Mouse (Mus musculus) liver, embryonic 12.5 days (tissue): Measurements from ENCODE around the gene Gse1. TPM values are rescaled to one million over a fixed set of nuclear protein-coding genes. Genes with fewer than 3 reads are reported as not detected.

ENCODE experiments used
- ATAC-seq: fragments of 200-750 bp; cut with Nextera tagmentation; 2 replicates; pipeline ENCODE4 v1.8.0; 2017; ENCODE audit warnings: moderate number of reproducible peaks, mild to moderate bottlenecking, moderate library complexity
- H3K27ac ChIP-seq: fragments of 300-500 bp; sonication (generic); 2 replicates; pipeline ENCODE4 v1.5.1; 2016; ENCODE audit warnings: mild to moderate bottlenecking
- H3K27me3 ChIP-seq: fragments of 300-500 bp; sonication (generic); replicated peaks from 2 replicates; pipeline ENCODE4 v1.6.1; 2016; ENCODE audit warnings: mild to moderate bottlenecking, moderate library complexity
- H3K36me3 ChIP-seq: fragments of 300-500 bp; sonication (generic); 2 replicates; pipeline ENCODE4 v1.6.1; 2016; ENCODE audit warnings: mild to moderate bottlenecking, moderate library complexity
- H3K4me1 ChIP-seq: fragments of 300-500 bp; sonication (generic); 2 replicates; pipeline ENCODE4 v1.6.1; 2016
- H3K4me2 ChIP-seq: fragments of 300-500 bp; sonication (generic); 2 replicates; pipeline ENCODE4 v1.6.1; 2016; ENCODE audit warnings: mild to moderate bottlenecking, moderate library complexity
- H3K4me3 ChIP-seq: fragments of 300-500 bp; sonication (generic); 2 replicates; pipeline ENCODE4 v1.5.1; 2016; ENCODE audit warnings: mild to moderate bottlenecking, moderate library complexity
- H3K9ac ChIP-seq: fragments of 300-500 bp; sonication (generic); 2 replicates; pipeline ENCODE4 v1.6.1; 2016; ENCODE audit warnings: mild to moderate bottlenecking, moderate library complexity
- H3K9me3 ChIP-seq: fragments of 300-500 bp; sonication (generic); replicated peaks from 2 replicates; pipeline ENCODE4 v1.6.1; 2016; ENCODE audit warnings: mild to moderate bottlenecking, moderate library complexity
- WGBS: fragments of 180-500 bp; shearing (Covaris S2); methylation state at CpG from one replicate; pipeline ENCODE4 v1.1.7; 2016; ENCODE audit not compliant: insufficient replicate concordance; 5-methylcytosine and 5-hydroxymethylcytosine counted together
- polyA plus RNA-seq: library from polyadenylated mRNA; unstranded; fragments of >200 nt; fragmentation: Nextera tagmentation; extraction: Ambion mirVana; gene quantifications from 2 replicates; pipeline ENCODE4 v1.2.1, GENCODE M21; 2016

Gene Gse1
- polyA plus RNA-seq, 1 experiment from 2014 or later: 15.9 TPM

DNA sequence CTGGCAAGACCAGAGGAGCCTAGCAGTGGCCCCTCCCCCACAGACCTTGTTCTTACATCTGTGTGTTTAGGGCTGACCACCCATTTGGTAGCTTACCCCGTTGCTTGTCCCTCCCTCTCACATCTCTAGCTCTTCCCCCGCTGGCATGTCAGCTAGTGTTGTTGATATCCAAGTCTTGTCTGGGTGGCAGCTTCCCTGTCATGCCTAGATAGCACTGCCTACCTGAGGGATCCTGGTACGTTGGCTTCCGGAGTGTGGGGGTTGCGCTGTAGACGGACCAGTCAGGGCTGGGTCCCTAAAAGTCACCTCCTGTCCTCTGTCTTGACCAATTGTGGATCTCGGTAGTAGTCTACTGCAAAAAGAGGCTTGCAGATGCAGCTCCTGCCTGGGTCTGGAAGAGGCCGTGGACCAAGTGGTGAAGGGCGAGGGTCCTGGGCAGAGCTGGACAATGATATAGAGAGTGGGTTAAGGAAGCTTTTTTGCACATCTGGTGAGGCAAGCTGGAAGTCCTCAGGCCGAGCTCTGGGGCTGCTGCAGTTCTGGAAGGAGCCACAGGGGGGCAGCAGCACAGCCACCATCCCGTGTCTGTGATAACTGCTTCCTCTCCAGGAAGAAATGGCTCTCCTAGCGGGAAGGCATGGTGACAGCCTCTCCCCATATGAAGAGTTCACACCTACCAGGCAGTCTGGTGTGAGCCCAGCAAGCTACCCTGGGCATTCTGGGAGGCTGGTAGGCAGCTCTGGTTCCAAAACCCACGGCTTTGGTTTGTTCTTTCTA is 341.9 kb downstream of the Gse1 start:
- no peak overlapping the region for H3K4me3 ChIP-seq
- peak overlapping the region; percentile 27 for H3K27ac ChIP-seq
- peaks cover 100% of the 10 kb centered on the region for H3K36me3 ChIP-seq
- 0 out of 2 replicates have a peak, but pooled peaks have one; percentile 8 for ATAC-seq
- WGBS: 63% methylated on average over 13 of the region's 13 CpGs
- no peak overlapping the region for H3K4me2 ChIP-seq
- peaks cover 32% of the 10 kb centered on the region for H3K4me1 ChIP-seq
- no peak overlapping the region for H3K9ac ChIP-seq
- H3K9me3 ChIP-seq: no peaks in the 10 kb centered on the region
- no peaks in the 10 kb centered on the region for H3K27me3 ChIP-seq

DNA sequence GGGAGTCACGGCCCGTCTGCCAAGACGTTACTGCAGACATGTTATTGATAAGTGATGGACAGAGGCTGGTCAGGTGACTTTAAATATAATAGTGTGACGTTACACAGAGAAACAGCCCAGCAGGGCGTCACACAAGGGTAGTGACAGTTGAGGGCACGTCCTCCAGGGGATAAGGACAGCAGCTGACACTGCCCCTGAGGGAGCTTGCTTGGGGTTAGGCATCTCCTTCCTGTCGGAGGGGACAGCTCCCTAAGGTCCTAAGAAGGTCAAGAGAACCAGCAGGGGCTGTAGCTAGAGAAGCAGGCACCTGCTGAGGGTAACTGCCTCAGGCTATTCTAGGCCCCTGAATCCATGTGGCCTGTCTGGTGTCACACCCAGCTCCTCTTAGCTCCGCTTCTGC is 343.3 kb downstream of the Gse1 start:
- Histone ChIP-seq H3K27me3 (no peaks in the 10 kb centered on the region), H3K27ac (no peak overlapping the region), H3K4me1 (peaks cover 35% of the 10 kb centered on the region), H3K9ac (no peak overlapping the region), H3K4me2 (no peak overlapping the region), H3K36me3 (peaks cover 100% of the 10 kb centered on the region), H3K4me3 (no peak overlapping the region), H3K9me3 (no peaks in the 10 kb centered on the region)
- WGBS: 88% methylated on average over 8 of the region's 8 CpGs
- no peak for ATAC-seq

DNA sequence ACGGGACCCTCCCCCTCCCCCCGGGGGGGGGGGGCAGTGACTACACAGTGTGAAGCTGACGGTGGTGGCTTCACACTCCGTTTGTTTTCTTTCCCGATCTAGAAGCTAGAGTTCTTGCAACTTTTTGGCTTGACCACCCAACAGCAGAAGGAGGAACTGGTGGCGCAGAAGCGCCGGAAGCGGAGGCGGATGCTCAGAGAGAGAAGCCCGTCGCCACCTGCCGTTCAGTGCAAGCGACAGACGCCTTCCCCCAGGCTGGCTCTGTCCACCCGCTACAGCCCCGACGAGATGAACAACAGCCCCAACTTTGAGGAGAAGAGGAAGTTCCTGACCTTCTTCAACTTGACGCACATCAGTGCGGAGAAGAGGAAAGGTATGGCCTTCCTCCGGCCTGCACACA is 344.3 kb downstream of the Gse1 start:
- Histone ChIP-seq H3K27ac (no peak overlapping the region), H3K4me2 (no peak overlapping the region), H3K9me3 (no peaks in the 10 kb centered on the region), H3K36me3 (peaks cover 100% of the 10 kb centered on the region), H3K4me1 (peaks cover 35% of the 10 kb centered on the region), H3K9ac (no peak overlapping the region), H3K4me3 (no peak overlapping the region), H3K27me3 (no peaks in the 10 kb centered on the region)
- no peak for ATAC-seq
- 82% methylated on average over 21 of the region's 21 CpGs for WGBS

DNA sequence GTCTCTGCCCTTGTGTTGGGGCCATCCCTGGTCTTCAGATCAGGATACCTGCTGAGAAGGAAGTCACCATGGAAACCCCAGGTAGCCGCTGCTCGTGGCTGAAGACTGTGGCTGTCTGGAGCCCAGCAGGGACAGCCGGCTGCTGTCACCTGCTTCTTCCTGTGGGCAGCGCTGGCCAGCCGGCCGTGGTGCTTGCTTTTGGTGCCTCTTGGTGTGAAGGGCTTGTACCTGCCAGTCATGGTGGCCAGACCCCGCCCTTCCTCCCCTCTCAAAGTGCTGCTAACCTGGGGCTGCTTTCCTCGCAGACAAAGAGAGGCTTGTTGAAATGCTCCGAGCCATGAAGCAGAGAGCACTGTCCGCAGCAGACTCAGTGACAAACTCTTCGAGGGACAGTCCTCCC is 345.6 kb downstream of the Gse1 start:
- no peak overlapping the region for H3K4me3 ChIP-seq
- H3K9ac ChIP-seq: no peak overlapping the region
- no peaks in the 10 kb centered on the region for H3K9me3 ChIP-seq
- H3K27me3 ChIP-seq: no peaks in the 10 kb centered on the region
- no peak for ATAC-seq
- H3K4me1 ChIP-seq: peaks cover 34% of the 10 kb centered on the region
- H3K4me2 ChIP-seq: no peak overlapping the region
- no peak overlapping the region for H3K27ac ChIP-seq
- H3K36me3 ChIP-seq: peaks cover 100% of the 10 kb centered on the region
- 85% methylated on average over 11 of the region's 11 CpGs for WGBS

- H3K9me3 ChIP-seq: no peaks in the 10 kb centered on the region
- ATAC-seq: no peak
- H3K9ac ChIP-seq: no peak overlapping the region
- peaks cover 100% of the 10 kb centered on the region for H3K36me3 ChIP-seq
- peak overlapping the region; percentile 31; the same call in 1 of the 2 replicates for H3K27ac ChIP-seq
- 83% methylated on average over 19 of the region's 19 CpGs for WGBS
- H3K4me3 ChIP-seq: no peak overlapping the region
- H3K4me2 ChIP-seq: no peak overlapping the region
- H3K4me1 ChIP-seq: peaks cover 23% of the 10 kb centered on the region
- H3K27me3 ChIP-seq: no peaks in the 10 kb centered on the region
These were observed 346.7 kb downstream of the Gse1 start for GRCm38 (mm10) chr8:120574941-120575340.

GRCm38 (mm10) chr8:120575801-120576200 is 347.5 kb downstream of the Gse1 start:
- ATAC-seq: no peak
- peak overlapping the region; percentile 31; the same call in 1 of the 2 replicates for H3K27ac ChIP-seq
- H3K4me3 ChIP-seq: no peak overlapping the region
- peaks cover 100% of the 10 kb centered on the region for H3K36me3 ChIP-seq
- WGBS: 81% methylated on average over 9 of the region's 9 CpGs
- H3K9me3 ChIP-seq: no peaks in the 10 kb centered on the region
- H3K9ac ChIP-seq: no peak overlapping the region
- no peaks in the 10 kb centered on the region for H3K27me3 ChIP-seq
- H3K4me1 ChIP-seq: peaks cover 15% of the 10 kb centered on the region; the same call in 1 of the 2 replicates
- H3K4me2 ChIP-seq: no peak overlapping the region

- Histone ChIP-seq H3K36me3 (peaks cover 100% of the 10 kb centered on the region), H3K27ac (no peak overlapping the region), H3K4me1 (peaks cover 15% of the 10 kb centered on the region; the same call in 1 of the 2 replicates), H3K27me3 (no peaks in the 10 kb centered on the region), H3K4me3 (no peak overlapping the region), H3K9ac (no peak overlapping the region), H3K4me2 (no peak overlapping the region), H3K9me3 (no peaks in the 10 kb centered on the region)
- ATAC-seq: no peak
- 93% methylated on average over 17 of the region's 17 CpGs for WGBS
These were observed 349.6 kb downstream of the Gse1 start for GRCm38 (mm10) chr8:120577821-120578220.

GRCm38 (mm10) chr8:120580336-120581000 is 352.2 kb downstream of the Gse1 start:
- Histone ChIP-seq H3K4me1 (peaks cover 15% of the 10 kb centered on the region; the same call in 1 of the 2 replicates), H3K9me3 (no peaks in the 10 kb centered on the region), H3K36me3 (peaks cover 94% of the 10 kb centered on the region), H3K9ac (no peak overlapping the region), H3K4me2 (no peak overlapping the region), H3K27ac (no peak overlapping the region), H3K27me3 (no peaks in the 10 kb centered on the region), H3K4me3 (no peak overlapping the region)
- 0 out of 2 replicates have a peak, but pooled peaks have one; percentile 14 for ATAC-seq
- 80% methylated on average over 8 of the region's 8 CpGs for WGBS

- Histone ChIP-seq H3K27me3 (no peaks in the 10 kb centered on the region), H3K27ac (no peak overlapping the region), H3K4me3 (no peak overlapping the region), H3K36me3 (peaks cover 93% of the 10 kb centered on the region), H3K4me2 (no peak overlapping the region), H3K9ac (no peak overlapping the region), H3K9me3 (no peaks in the 10 kb centered on the region), H3K4me1 (peaks cover 8% of the 10 kb centered on the region)
- WGBS: 84% methylated on average over 12 of the region's 12 CpGs
- ATAC-seq: no peak
These were observed 353.1 kb downstream of the Gse1 start for GRCm38 (mm10) chr8:120581329-120581728.

DNA sequence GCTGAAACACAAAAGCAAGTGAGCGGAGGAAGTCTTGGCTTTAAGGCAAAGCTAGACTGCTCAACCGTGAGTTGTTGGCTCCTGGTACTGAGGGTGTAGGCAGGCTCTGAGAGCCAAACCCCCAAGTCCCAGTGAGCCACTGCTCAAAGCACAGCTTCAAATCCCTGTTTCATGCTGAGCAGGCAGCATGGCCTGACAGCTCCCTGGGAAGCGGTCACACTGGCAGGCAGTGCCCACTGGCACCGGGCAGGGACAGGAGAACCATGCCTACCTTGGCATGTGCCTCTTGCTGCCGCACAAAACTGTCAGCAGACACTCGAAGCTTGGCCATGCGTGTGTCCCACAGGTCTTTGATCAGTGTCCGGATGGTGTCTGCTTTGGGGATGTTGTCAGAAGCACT is 353.6 kb downstream of the Gse1 start:
- peaks cover 93% of the 10 kb centered on the region for H3K36me3 ChIP-seq

GRCm38 (mm10) chr8:120585521-120585920 is 357.3 kb downstream of the Gse1 start:
- Histone ChIP-seq H3K27me3 (no peaks in the 10 kb centered on the region), H3K4me2 (no peak overlapping the region), H3K4me1 (peaks cover 41% of the 10 kb centered on the region), H3K9me3 (no peaks in the 10 kb centered on the region), H3K27ac (no peak overlapping the region), H3K36me3 (peaks cover 66% of the 10 kb centered on the region), H3K9ac (no peak overlapping the region), H3K4me3 (no peak overlapping the region)
- no peak for ATAC-seq
- WGBS: 85% methylated on average over 10 of the region's 10 CpGs

More for the DNA sequence above, 353.6 kb downstream of the Gse1 start:
- Histone ChIP-seq H3K4me1 (peaks cover 12% of the 10 kb centered on the region), H3K4me2 (no peak overlapping the region), H3K27ac (no peak overlapping the region), H3K9me3 (no peaks in the 10 kb centered on the region), H3K9ac (no peak overlapping the region), H3K4me3 (no peak overlapping the region), H3K27me3 (no peaks in the 10 kb centered on the region)
- WGBS: 89% methylated on average over 8 of the region's 8 CpGs
- ATAC-seq: no peak
